Mouse (Mus musculus) ovary, postnatal 10 days (tissue): ENCODE data around the gene Esp18.

ENCODE experiments used
- DNase-seq: peaks from one replicate; pipeline ENCODE4 v3.0.0; 2022; ENCODE audit warnings: low spot score

The Esp18 gene

DNA sequence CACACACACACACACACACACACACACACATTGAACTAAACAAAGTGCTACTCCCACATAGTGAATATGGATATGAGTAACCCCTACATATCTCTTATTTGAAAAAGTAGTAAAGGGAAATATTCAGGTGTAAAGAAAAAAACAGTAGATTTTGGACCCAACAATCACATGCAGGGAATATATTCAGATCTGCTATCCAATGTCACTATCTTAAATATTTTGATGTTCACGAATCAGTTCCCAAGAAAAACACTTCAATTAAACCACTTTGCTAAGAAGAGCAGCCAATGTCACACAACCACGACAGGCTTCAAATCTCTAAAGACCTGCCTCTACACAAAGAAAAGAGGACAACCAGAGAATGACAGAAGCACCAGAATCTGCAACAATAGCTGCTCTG, at the start of gene Esp18:
Esp18 (plus strand) TSS at position 301 of the 400 bp plus-strand sequence.
- DNase-seq = no peak

DNA sequence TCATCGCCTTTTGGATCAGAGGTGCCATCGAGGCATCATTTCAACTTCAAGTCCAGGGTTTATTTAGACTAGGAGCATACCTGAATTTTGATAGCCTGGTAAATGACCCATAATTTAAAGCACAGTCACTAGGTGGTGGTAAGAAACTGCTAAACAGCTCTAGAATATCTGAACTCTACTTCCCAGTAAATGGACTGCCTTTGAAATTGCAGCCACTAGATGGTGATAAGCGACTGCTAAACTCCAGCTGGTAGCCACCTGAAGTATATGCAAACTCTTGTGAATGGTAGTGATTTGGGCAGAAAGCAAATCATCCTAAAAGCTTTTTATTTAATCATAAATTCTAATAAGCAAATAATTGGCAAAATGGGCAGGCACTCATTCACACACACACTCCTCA, 42.8 kb upstream of the Esp18 start:
- DNase-seq = no peak
